Mouse (Mus musculus): ENCODE data around the gene Clstn2.
A peak's percentile ranks its signal among the peaks of the same experiment; 100 is the strongest.

Clstn2 gene

GRCm38 (mm10) chr9:97679106-97679505 is 353.9 kb downstream of the Clstn2 start:
- no peak for DNase-seq (ENCODE audit: low spot score)

- DNase-seq (ENCODE audit: low spot score) = no peak
These were observed 355.9 kb downstream of the Clstn2 start for GRCm38 (mm10) chr9:97677075-97677474.

GRCm38 (mm10) chr9:97672681-97673080 is 360.3 kb downstream of the Clstn2 start:
- no peak for DNase-seq (ENCODE audit: low spot score)

- DNase-seq (ENCODE audit: low spot score) = no peak
These were observed 360.8 kb downstream of the Clstn2 start for GRCm38 (mm10) chr9:97672224-97672623.

GRCm38 (mm10) chr9:97670666-97671065 is 362.3 kb downstream of the Clstn2 start:
- DNase-seq (ENCODE audit: low spot score) = no peak

GRCm38 (mm10) chr9:97660989-97661388 is 372.0 kb downstream of the Clstn2 start:
- no peak for DNase-seq (ENCODE audit: low spot score)

GRCm38 (mm10) chr9:97658736-97659135 is 374.2 kb downstream of the Clstn2 start:
- DNase-seq (ENCODE audit: low spot score) = no peak

GRCm38 (mm10) chr9:97648409-97648808 is 384.6 kb downstream of the Clstn2 start:
- no peak for DNase-seq (ENCODE audit: low spot score)

GRCm38 (mm10) chr9:97645746-97646145 is 387.2 kb downstream of the Clstn2 start:
- DNase-seq (ENCODE audit: low spot score) = no peak

GRCm38 (mm10) chr9:97642396-97642795 is 390.6 kb downstream of the Clstn2 start:
- DNase-seq (ENCODE audit: low spot score) = no peak

GRCm38 (mm10) chr9:97639967-97640549 is 392.9 kb downstream of the Clstn2 start:
- no peak for DNase-seq (ENCODE audit: low spot score)

- no peak for DNase-seq (ENCODE audit: low spot score)
These were observed 394.2 kb downstream of the Clstn2 start for GRCm38 (mm10) chr9:97638683-97639354.

GRCm38 (mm10) chr9:97635351-97635750 is 397.6 kb downstream of the Clstn2 start:
- no peak for DNase-seq (ENCODE audit: low spot score)

- DNase-seq (ENCODE audit: low spot score) = no peak
These were observed 398.1 kb downstream of the Clstn2 start for GRCm38 (mm10) chr9:97634831-97635230.

GRCm38 (mm10) chr9:97629180-97629579 is 403.8 kb downstream of the Clstn2 start:
- no peak for DNase-seq (ENCODE audit: low spot score)

GRCm38 (mm10) chr9:97628361-97628908 is 404.5 kb downstream of the Clstn2 start:
- DNase-seq (ENCODE audit: low spot score) = peak; percentile 21

- no peak for DNase-seq (ENCODE audit: low spot score)
These were observed 405.1 kb downstream of the Clstn2 start for GRCm38 (mm10) chr9:97627916-97628315.

- DNase-seq (ENCODE audit: low spot score) = no peak
These were observed 422.4 kb downstream of the Clstn2 start for GRCm38 (mm10) chr9:97610566-97610965.

- no peak for DNase-seq (ENCODE audit: low spot score)
These were observed 429.3 kb downstream of the Clstn2 start for GRCm38 (mm10) chr9:97603729-97604128.

GRCm38 (mm10) chr9:97602476-97602875 is 430.5 kb downstream of the Clstn2 start:
- no peak for DNase-seq (ENCODE audit: low spot score)

GRCm38 (mm10) chr9:97599006-97599405 is 434.0 kb downstream of the Clstn2 start:
- DNase-seq (ENCODE audit: low spot score) = no peak

- DNase-seq (ENCODE audit: low spot score) = no peak
These were observed 442.3 kb downstream of the Clstn2 start for GRCm38 (mm10) chr9:97590712-97591111.

- DNase-seq (ENCODE audit: low spot score) = no peak
These were observed 462.1 kb downstream of the Clstn2 start for GRCm38 (mm10) chr9:97570881-97571280.

- no peak for DNase-seq (ENCODE audit: low spot score)
These were observed 469.9 kb downstream of the Clstn2 start for GRCm38 (mm10) chr9:97563121-97563520.
